ENCODE assay signal across 27 mouse cellular contexts in genomic region chr14:30463312-30463711, GRCm38 (mm10).
"Had no signal": no experiment of that assay in that cellular context is flagged by ENCODE, and none has a peak within 500 bp of the region (broad histone marks: within the 10 kb centered on the region; RNA-seq: fewer than 3 reads in every experiment).

No protein-coding gene starts in this region.

- H3K27me3 ChIP-seq: heart, embryonic 15.5 days; hindbrain, embryonic 12.5 days; intestine, embryonic 15.5 days; liver, embryonic 13.5 days; liver, embryonic 15.5 days had no signal

- H3K27ac ChIP-seq: gastrocnemius, adult 2 months; heart, embryonic 15.5 days; hindbrain, embryonic 10.5 days; hindbrain, embryonic 12.5 days; hindbrain, embryonic 14.5 days; intestine, embryonic 15.5 days; layer of hippocampus, adult 2 months; left cerebral cortex, adult 2 months; limb, embryonic 10.5 days; limb, embryonic 12.5 days; liver, embryonic 13.5 days; liver, embryonic 15.5 days had no signal

- H3K9me3 ChIP-seq: heart, embryonic 15.5 days; hindbrain, embryonic 10.5 days; hindbrain, embryonic 12.5 days; intestine, embryonic 15.5 days; limb, embryonic 10.5 days; limb, embryonic 12.5 days; liver, embryonic 13.5 days; liver, embryonic 15.5 days had no signal

- DNase-seq: gastrocnemius, adult 2 months; gastrocnemius, postnatal 10 days; gastrocnemius, postnatal 25 days; heart, postnatal 10 days; heart, postnatal 4 days; kidney, adult 18-20 months; kidney, adult 8-10 months; kidney, postnatal 10 days; kidney, postnatal 25 days; kidney, postnatal 4 days; liver; liver, embryonic 13.5 days had no signal

- H3K4me2 ChIP-seq: heart, embryonic 11.5 days; heart, embryonic 15.5 days; hindbrain, embryonic 12.5 days; hindbrain, embryonic 14.5 days; intestine, embryonic 15.5 days; limb, embryonic 12.5 days; liver, embryonic 11.5 days; liver, embryonic 13.5 days; liver, embryonic 15.5 days had no signal

- H3K4me3 ChIP-seq: gastrocnemius, adult 2 months; heart, embryonic 15.5 days; hindbrain, embryonic 10.5 days; hindbrain, embryonic 12.5 days; intestine, embryonic 15.5 days; layer of hippocampus, adult 2 months; left cerebral cortex, adult 2 months; limb, embryonic 10.5 days; limb, embryonic 12.5 days; liver, embryonic 13.5 days; liver, embryonic 15.5 days had no signal

- H3K4me1 ChIP-seq: heart, embryonic 15.5 days; hindbrain, embryonic 10.5 days; hindbrain, embryonic 12.5 days; intestine, embryonic 15.5 days; limb, embryonic 10.5 days; limb, embryonic 12.5 days; liver, embryonic 13.5 days; liver, embryonic 15.5 days had no signal

- H3K36me3 ChIP-seq: heart, embryonic 15.5 days; hindbrain, embryonic 10.5 days; hindbrain, embryonic 12.5 days; intestine, embryonic 15.5 days; limb, embryonic 10.5 days; limb, embryonic 12.5 days; liver, embryonic 13.5 days; liver, embryonic 15.5 days had no signal

- H3K9ac ChIP-seq: heart, embryonic 15.5 days; hindbrain, embryonic 12.5 days; hindbrain, embryonic 14.5 days; intestine, embryonic 15.5 days; limb, embryonic 12.5 days; liver, embryonic 13.5 days; liver, embryonic 15.5 days had no signal

- ATAC-seq: hindbrain, embryonic 16.5 days; inflammation-experienced regulatory T-cells, adult 6 months; intestine, embryonic 15.5 days; intestine, postnatal 0 days had no signal
